Mouse (Mus musculus) neural tube, embryonic 14.5 days (tissue): Measurements from ENCODE around the gene Ube2e3. TPM values are rescaled to one million over a fixed set of nuclear protein-coding genes. Genes with fewer than 3 reads are reported as not detected.

ENCODE experiments used
- ATAC-seq: fragments of 200-750 bp; cut with Nextera tagmentation; 2 replicates; pipeline ENCODE4 v1.8.0; 2017; ENCODE audit warnings: low read depth, mild to moderate bottlenecking, moderate TSS enrichment, moderate library complexity
- H3K27ac ChIP-seq: fragments of 300-500 bp; sonication (generic); 2 replicates; pipeline ENCODE4 v1.5.1; 2014; ENCODE audit warnings: low read depth, mild to moderate bottlenecking, control low read depth, low read length, moderate library complexity, mixed read lengths
- H3K27me3 ChIP-seq: fragments of 300-500 bp; sonication (generic); 2 replicates; pipeline ENCODE4 v1.6.1; 2014; ENCODE audit warnings: low read length; ENCODE audit not compliant: control insufficient read depth, insufficient read depth
- H3K36me3 ChIP-seq: fragments of 300-500 bp; sonication (generic); 2 replicates; pipeline ENCODE4 v1.6.1; 2014; ENCODE audit warnings: low read length, mixed read lengths; ENCODE audit not compliant: control insufficient read depth, insufficient read depth
- H3K4me1 ChIP-seq: fragments of 300-500 bp; sonication (generic); 2 replicates; pipeline ENCODE4 v1.6.1; 2014; ENCODE audit warnings: low read length; ENCODE audit not compliant: control insufficient read depth, insufficient read depth
- H3K4me2 ChIP-seq: fragments of 300-500 bp; sonication (generic); 2 replicates; pipeline ENCODE4 v1.6.1; 2014; ENCODE audit warnings: mild to moderate bottlenecking, low read depth, low read length, control low read depth
- H3K4me3 ChIP-seq: fragments of 300-500 bp; sonication (generic); 2 replicates; pipeline ENCODE4 v1.5.1; 2014; ENCODE audit warnings: low read depth, low read length, control low read depth, mixed read lengths
- H3K9ac ChIP-seq: fragments of 300-500 bp; sonication (generic); replicated peaks from 2 replicates; pipeline ENCODE4 v1.6.1; 2014; ENCODE audit warnings: low read depth, mild to moderate bottlenecking, control low read depth, low read length, mixed read lengths
- H3K9me3 ChIP-seq: fragments of 300-500 bp; sonication (generic); 2 replicates; pipeline ENCODE4 v1.6.1; 2016; ENCODE audit warnings: low read length; ENCODE audit not compliant: control insufficient read depth
- WGBS: fragments of 180-500 bp; shearing (Covaris S2); extraction: QIAGEN DNeasy Blood & Tissue Kit; methylation state at CpG from one replicate; pipeline ENCODE4 v1.1.7; 2014; 5-methylcytosine and 5-hydroxymethylcytosine counted together
- polyA plus RNA-seq: library from polyadenylated mRNA; unstranded; fragments of >200 nt; fragmentation: Nextera tagmentation; extraction: Ambion mirVana; gene quantifications from 2 replicates; pipeline ENCODE4 v1.2.1, GENCODE M21; 2014

Ube2e3 gene
- polyA plus RNA-seq, 1 experiment from 2014 or later, result 322 TPM

GRCm38 (mm10) chr2:78911516-78911915 lies 43.6 kb downstream of the Ube2e3 start:
- Histone ChIP-seq H3K4me1 (no peaks in the 10 kb centered on the region), H3K9me3 (no peaks in the 10 kb centered on the region), H3K9ac (no peak overlapping the region), H3K4me3 (no peak overlapping the region), H3K4me2 (no peak overlapping the region), H3K27me3 (no peaks in the 10 kb centered on the region), H3K36me3 (no peaks in the 10 kb centered on the region), H3K27ac (no peak overlapping the region)
- no peak for ATAC-seq

DNA sequence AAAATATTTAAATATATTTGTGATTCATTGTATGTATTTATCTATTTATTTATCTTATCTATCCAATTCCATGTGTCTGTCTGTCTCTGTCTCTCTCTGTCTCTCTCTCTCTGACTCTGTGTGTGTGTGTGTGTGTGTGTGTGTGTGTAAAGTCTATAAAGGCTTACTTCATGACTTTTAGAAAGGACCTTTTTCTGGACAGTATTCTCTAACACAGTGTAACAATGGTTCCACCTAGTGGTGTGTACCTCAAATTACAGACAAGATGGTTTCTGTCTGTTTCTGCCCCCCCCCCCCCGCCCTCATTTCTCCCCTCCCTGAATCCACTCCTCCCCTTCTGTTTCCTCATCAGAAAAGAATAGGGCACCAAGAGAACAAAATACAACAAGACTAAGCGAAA lies 46.9 kb downstream of the Ube2e3 start:
- H3K9me3 ChIP-seq, result no peaks in the 10 kb centered on the region
- no peaks in the 10 kb centered on the region for H3K36me3 ChIP-seq
- WGBS, result 96% methylated on average over 2 of the region's 2 CpGs
- H3K4me2 ChIP-seq, result no peak overlapping the region
- no peak overlapping the region for H3K9ac ChIP-seq
- no peak overlapping the region for H3K4me3 ChIP-seq
- H3K27ac ChIP-seq, result no peak overlapping the region
- no peaks in the 10 kb centered on the region for H3K4me1 ChIP-seq
- no peak for ATAC-seq
- no peaks in the 10 kb centered on the region for H3K27me3 ChIP-seq

GRCm38 (mm10) chr2:78922980-78923674 lies 55.2 kb downstream of the Ube2e3 start:
- peaks cover 3% of the 10 kb centered on the region; the same call in 1 of the 2 replicates for H3K4me1 ChIP-seq
- WGBS, result 85% methylated on average over 6 of the region's 6 CpGs
- no peak overlapping the region for H3K4me3 ChIP-seq
- no peaks in the 10 kb centered on the region for H3K27me3 ChIP-seq
- H3K27ac ChIP-seq, result no peak overlapping the region
- no peaks in the 10 kb centered on the region for H3K36me3 ChIP-seq
- no peak overlapping the region for H3K9ac ChIP-seq
- no peak for ATAC-seq
- no peak overlapping the region for H3K4me2 ChIP-seq
- H3K9me3 ChIP-seq, result no peaks in the 10 kb centered on the region

DNA sequence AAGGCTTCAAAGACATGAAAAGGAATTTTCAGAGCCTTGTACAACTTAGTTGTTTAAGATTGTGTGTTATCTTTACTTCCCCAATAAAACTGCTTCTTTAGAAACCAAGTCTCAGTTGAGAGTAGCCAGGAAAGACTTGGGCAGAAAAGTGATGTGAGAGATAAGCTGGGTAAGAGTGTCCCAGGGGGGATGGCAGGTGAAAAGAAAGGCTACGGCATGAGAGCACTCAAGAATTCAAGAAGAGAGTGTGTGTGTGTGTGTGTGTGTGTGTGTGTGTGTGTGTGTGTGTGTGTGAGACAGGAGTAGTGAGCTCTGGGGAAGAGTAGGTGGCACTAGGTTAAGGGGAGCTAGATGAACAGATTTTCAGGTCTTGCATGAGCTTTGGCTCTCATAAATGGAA lies 57.9 kb downstream of the Ube2e3 start:
- H3K9ac ChIP-seq, result no peak overlapping the region
- H3K4me2 ChIP-seq, result no peak overlapping the region
- no peak overlapping the region for H3K27ac ChIP-seq
- no peak for ATAC-seq
- H3K4me3 ChIP-seq, result no peak overlapping the region
- H3K4me1 ChIP-seq, result peaks cover 7% of the 10 kb centered on the region; the same call in 1 of the 2 replicates
- WGBS, result 75% methylated on average over 1 of the region's 1 CpGs
- no peaks in the 10 kb centered on the region for H3K9me3 ChIP-seq
- no peaks in the 10 kb centered on the region for H3K27me3 ChIP-seq
- no peaks in the 10 kb centered on the region for H3K36me3 ChIP-seq

DNA sequence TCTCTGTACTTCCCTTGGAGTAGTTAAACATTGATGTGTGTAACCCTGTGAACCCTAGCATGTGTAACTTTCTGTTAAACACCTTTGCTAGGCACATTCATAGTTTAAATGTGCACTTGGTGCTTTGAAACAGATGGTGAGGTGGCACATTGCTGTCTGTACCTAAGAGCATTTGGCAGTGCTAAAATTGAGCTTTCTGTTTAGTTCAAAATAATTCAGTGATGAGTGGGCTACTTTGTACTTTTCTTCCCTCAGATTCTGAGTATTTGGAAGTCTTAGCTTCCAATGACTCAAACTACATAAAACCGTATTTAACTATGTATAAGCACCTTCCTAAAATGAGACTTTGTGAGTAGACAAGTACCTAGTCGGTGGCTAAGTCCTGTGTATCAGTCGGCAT lies 59.7 kb downstream of the Ube2e3 start:
- no peak overlapping the region for H3K4me3 ChIP-seq
- H3K4me2 ChIP-seq, result no peak overlapping the region
- no peaks in the 10 kb centered on the region for H3K36me3 ChIP-seq
- no peak for ATAC-seq
- 78% methylated on average over 3 of the region's 3 CpGs for WGBS
- H3K4me1 ChIP-seq, result peaks cover 7% of the 10 kb centered on the region; the same call in 1 of the 2 replicates
- no peak overlapping the region for H3K9ac ChIP-seq
- no peaks in the 10 kb centered on the region for H3K9me3 ChIP-seq
- no peak overlapping the region for H3K27ac ChIP-seq
- H3K27me3 ChIP-seq, result no peaks in the 10 kb centered on the region

DNA sequence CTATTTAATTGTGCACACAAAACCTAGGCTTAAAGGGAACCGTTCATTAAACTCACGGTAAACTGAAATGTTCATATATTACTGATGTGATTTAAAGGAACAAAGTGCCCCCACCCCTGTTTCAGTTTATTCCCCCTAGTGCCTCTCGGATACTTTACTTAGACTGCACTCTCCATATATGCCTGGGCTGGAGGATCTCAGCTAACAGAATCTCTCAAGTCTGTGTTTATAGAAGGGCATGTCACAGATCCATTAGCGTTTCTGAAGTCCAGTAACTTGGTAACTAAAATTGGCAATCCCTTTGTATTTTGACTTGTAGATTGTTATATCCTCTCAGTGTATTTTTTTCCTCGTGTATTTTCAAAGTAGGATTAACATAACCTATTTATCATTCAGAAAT lies 60.2 kb downstream of the Ube2e3 start:
- no peak overlapping the region for H3K9ac ChIP-seq
- no peak overlapping the region for H3K4me3 ChIP-seq
- H3K9me3 ChIP-seq, result no peaks in the 10 kb centered on the region
- no peak overlapping the region for H3K4me2 ChIP-seq
- no peak for ATAC-seq
- H3K36me3 ChIP-seq, result no peaks in the 10 kb centered on the region
- H3K4me1 ChIP-seq, result peaks cover 7% of the 10 kb centered on the region; the same call in 1 of the 2 replicates
- WGBS, result 54% methylated on average over 5 of the region's 5 CpGs
- H3K27me3 ChIP-seq, result no peaks in the 10 kb centered on the region
- no peak overlapping the region for H3K27ac ChIP-seq

GRCm38 (mm10) chr2:78931358-78931757 lies 63.4 kb downstream of the Ube2e3 start:
- WGBS, result 43% methylated on average over 2 of the region's 2 CpGs
- Histone ChIP-seq H3K4me2 (no peak overlapping the region), H3K36me3 (no peaks in the 10 kb centered on the region), H3K27me3 (no peaks in the 10 kb centered on the region), H3K9ac (no peak overlapping the region), H3K4me3 (no peak overlapping the region), H3K9me3 (no peaks in the 10 kb centered on the region), H3K4me1 (peaks cover 7% of the 10 kb centered on the region; the same call in 1 of the 2 replicates), H3K27ac (no peak overlapping the region)
- ATAC-seq, result no peak

DNA sequence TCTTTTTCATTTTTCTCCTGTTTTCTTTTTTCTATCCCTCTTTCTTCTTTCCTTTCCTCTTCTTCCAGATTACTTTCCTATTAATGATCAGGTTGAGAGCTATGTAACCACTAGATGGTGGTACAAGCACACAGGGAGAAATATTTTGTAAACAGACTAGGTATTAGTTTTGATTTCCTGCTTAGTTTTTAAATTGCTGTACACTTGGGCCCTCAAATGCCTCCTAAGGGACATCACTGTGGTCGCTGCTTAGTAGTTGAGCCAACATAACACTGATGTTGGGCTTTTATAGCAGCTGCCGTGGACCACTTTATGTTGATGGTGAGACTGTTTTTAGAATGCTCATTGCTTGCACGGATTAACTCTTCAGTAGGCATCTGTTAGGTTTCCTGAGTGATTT lies 91.5 kb downstream of the Ube2e3 start:
- WGBS, result 22% methylated on average over 3 of the region's 3 CpGs
- ATAC-seq, result peak; percentile 80

GRCm38 (mm10) chr2:78960288-78960687 lies 92.4 kb downstream of the Ube2e3 start:
- ATAC-seq, result no peak; the same call in 1 of the 2 replicates
- Histone ChIP-seq H3K4me2 (no peak overlapping the region), H3K4me1 (peaks cover 5% of the 10 kb centered on the region; the same call in 1 of the 2 replicates), H3K9ac (no peak overlapping the region), H3K27ac (no peak overlapping the region), H3K27me3 (no peaks in the 10 kb centered on the region), H3K36me3 (no peaks in the 10 kb centered on the region), H3K9me3 (no peaks in the 10 kb centered on the region), H3K4me3 (no peak overlapping the region)
- WGBS, result 79% methylated on average over 5 of the region's 5 CpGs

More for the DNA sequence above, 91.5 kb downstream of the Ube2e3 start:
- no peak overlapping the region for H3K4me3 ChIP-seq
- H3K27me3 ChIP-seq, result no peaks in the 10 kb centered on the region
- no peak overlapping the region for H3K27ac ChIP-seq
- H3K9ac ChIP-seq, result no peak overlapping the region
- no peaks in the 10 kb centered on the region for H3K9me3 ChIP-seq
- H3K4me2 ChIP-seq, result peak overlapping the region; percentile 25
- H3K36me3 ChIP-seq, result no peaks in the 10 kb centered on the region
- peaks cover 5% of the 10 kb centered on the region; the same call in 1 of the 2 replicates for H3K4me1 ChIP-seq
